Mouse (Mus musculus): ENCODE data around the gene Map1s. TPM values are rescaled to one million over a fixed set of nuclear protein-coding genes. Genes with fewer than 3 reads are reported as not detected.

Gene Map1s
- polyA plus RNA-seq, 1 experiment from 2014 or later: 56.9 TPM

DNA sequence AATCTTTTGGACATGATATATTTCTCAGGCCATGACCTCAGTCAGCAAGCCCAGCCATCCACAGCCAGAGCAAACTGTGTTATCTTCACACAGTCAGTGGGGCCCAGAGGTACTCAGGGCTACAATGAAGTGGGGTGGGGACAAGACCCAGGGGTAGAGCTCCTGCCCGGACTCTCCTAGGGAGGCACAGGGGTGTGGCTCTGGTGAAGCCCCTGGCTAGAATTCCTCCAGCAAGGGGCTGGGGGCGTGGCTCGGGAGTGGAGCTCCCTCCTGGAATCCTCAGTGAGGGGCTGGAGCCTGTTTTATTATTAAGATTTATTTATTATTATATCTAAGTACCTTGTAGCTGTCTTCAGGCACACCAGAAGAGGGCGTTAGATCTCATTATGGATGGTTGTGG, 29.4 kb upstream of the Map1s start:
- no peaks in the 10 kb centered on the region for H3K27me3 ChIP-seq (ENCODE audit: insufficient read depth, low read length)
- 41% methylated on average over 4 of the region's 4 CpGs for WGBS
- H3K4me3 ChIP-seq (ENCODE audit: low read length): no peak overlapping the region
- H3K27ac ChIP-seq (ENCODE audit: low read length): no peak overlapping the region
- H3K36me3 ChIP-seq (ENCODE audit: insufficient read depth, low read length): no peaks in the 10 kb centered on the region
- H3K4me1 ChIP-seq (ENCODE audit: insufficient read depth, low read length): peaks cover 14% of the 10 kb centered on the region; the same call in 1 of the 2 replicates
- no peak overlapping the region for H3K9ac ChIP-seq (replicated peaks; ENCODE audit: low read length)
- no peaks in the 10 kb centered on the region for H3K9me3 ChIP-seq (ENCODE audit: low read length)
- H3K4me2 ChIP-seq (replicated peaks; ENCODE audit: low read depth, low read length): no peak overlapping the region
- ATAC-seq (ENCODE audit: low FRiP score, low TSS enrichment): no peak

GRCm38 (mm10) chr8:70878178-70878577, 27.6 kb upstream of the Map1s start:
- H3K4me3 ChIP-seq (ENCODE audit: low read length): no peak overlapping the region
- no peak for ATAC-seq (ENCODE audit: low FRiP score, low TSS enrichment)
- H3K27me3 ChIP-seq (ENCODE audit: insufficient read depth, low read length): no peaks in the 10 kb centered on the region
- no peaks in the 10 kb centered on the region for H3K9me3 ChIP-seq (ENCODE audit: low read length)
- peaks cover 9% of the 10 kb centered on the region; the same call in 1 of the 2 replicates for H3K4me1 ChIP-seq (ENCODE audit: insufficient read depth, low read length)
- no peak overlapping the region for H3K4me2 ChIP-seq (replicated peaks; ENCODE audit: low read depth, low read length)
- no peaks in the 10 kb centered on the region for H3K36me3 ChIP-seq (ENCODE audit: insufficient read depth, low read length)
- 73% methylated on average over 2 of the region's 2 CpGs for WGBS
- no peak overlapping the region for H3K27ac ChIP-seq (ENCODE audit: low read length)
- H3K9ac ChIP-seq (replicated peaks; ENCODE audit: low read length): no peak overlapping the region

- no peak overlapping the region for H3K4me3 ChIP-seq (ENCODE audit: low read length)
- H3K27me3 ChIP-seq (ENCODE audit: insufficient read depth, low read length): no peaks in the 10 kb centered on the region
- H3K36me3 ChIP-seq (ENCODE audit: insufficient read depth, low read length): no peaks in the 10 kb centered on the region
- H3K4me1 ChIP-seq (ENCODE audit: insufficient read depth, low read length): peaks cover 9% of the 10 kb centered on the region; the same call in 1 of the 2 replicates
- H3K27ac ChIP-seq (ENCODE audit: low read length): no peak overlapping the region
- 58% methylated on average over 4 of the region's 4 CpGs for WGBS
- H3K9ac ChIP-seq (replicated peaks; ENCODE audit: low read length): no peak overlapping the region
- H3K4me2 ChIP-seq (replicated peaks; ENCODE audit: low read depth, low read length): no peak overlapping the region
- H3K9me3 ChIP-seq (ENCODE audit: low read length): no peaks in the 10 kb centered on the region
- ATAC-seq (ENCODE audit: low FRiP score, low TSS enrichment): no peak
Measured at GRCm38 (mm10) chr8:70879500-70879899, 26.2 kb upstream of the Map1s start.

- Histone ChIP-seq H3K27me3 (ENCODE audit: insufficient read depth, low read length) (no peaks in the 10 kb centered on the region), H3K9me3 (ENCODE audit: low read length) (no peaks in the 10 kb centered on the region), H3K9ac (replicated peaks; ENCODE audit: low read length) (0 out of 2 replicates have a peak overlapping the region, but pooled peaks have one; percentile 27), H3K36me3 (ENCODE audit: insufficient read depth, low read length) (no peaks in the 10 kb centered on the region), H3K27ac (ENCODE audit: low read length) (no peak overlapping the region), H3K4me3 (ENCODE audit: low read length) (no peak overlapping the region), H3K4me1 (ENCODE audit: insufficient read depth, low read length) (peaks cover 9% of the 10 kb centered on the region; the same call in 1 of the 2 replicates), H3K4me2 (replicated peaks; ENCODE audit: low read depth, low read length) (no peak overlapping the region)
- 9% methylated on average over 4 of the region's 4 CpGs for WGBS
- ATAC-seq (ENCODE audit: low FRiP score, low TSS enrichment): peak; percentile 13; the same call in 1 of the 2 replicates
Measured at GRCm38 (mm10) chr8:70880126-70880525, 25.6 kb upstream of the Map1s start.

- H3K9me3 ChIP-seq (ENCODE audit: low read length): no peaks in the 10 kb centered on the region
- H3K4me2 ChIP-seq (replicated peaks; ENCODE audit: low read depth, low read length): no peak overlapping the region
- H3K27ac ChIP-seq (ENCODE audit: low read length): no peak overlapping the region
- ATAC-seq (ENCODE audit: low FRiP score, low TSS enrichment): 0 out of 2 replicates have a peak, but pooled peaks have one; percentile 13
- 25% methylated on average over 11 of the region's 11 CpGs for WGBS
- H3K36me3 ChIP-seq (ENCODE audit: insufficient read depth, low read length): no peaks in the 10 kb centered on the region
- no peak overlapping the region for H3K4me3 ChIP-seq (ENCODE audit: low read length)
- H3K4me1 ChIP-seq (ENCODE audit: insufficient read depth, low read length): peaks cover 9% of the 10 kb centered on the region; the same call in 1 of the 2 replicates
- H3K9ac ChIP-seq (replicated peaks; ENCODE audit: low read length): 0 out of 2 replicates have a peak overlapping the region, but pooled peaks have one; percentile 19
- no peaks in the 10 kb centered on the region for H3K27me3 ChIP-seq (ENCODE audit: insufficient read depth, low read length)
Measured at GRCm38 (mm10) chr8:70880546-70880945, 25.2 kb upstream of the Map1s start.

GRCm38 (mm10) chr8:70884186-70884585, 21.5 kb upstream of the Map1s start:
- Histone ChIP-seq H3K4me3 (ENCODE audit: low read length) (no peak overlapping the region), H3K4me1 (ENCODE audit: insufficient read depth, low read length) (peaks cover 9% of the 10 kb centered on the region; the same call in 1 of the 2 replicates), H3K9ac (replicated peaks; ENCODE audit: low read length) (no peak overlapping the region), H3K27me3 (ENCODE audit: insufficient read depth, low read length) (no peaks in the 10 kb centered on the region), H3K27ac (ENCODE audit: low read length) (no peak overlapping the region), H3K9me3 (ENCODE audit: low read length) (no peaks in the 10 kb centered on the region), H3K36me3 (ENCODE audit: insufficient read depth, low read length) (no peaks in the 10 kb centered on the region), H3K4me2 (replicated peaks; ENCODE audit: low read depth, low read length) (no peak overlapping the region)
- 83% methylated on average over 4 of the region's 4 CpGs for WGBS
- ATAC-seq (ENCODE audit: low FRiP score, low TSS enrichment): no peak

DNA sequence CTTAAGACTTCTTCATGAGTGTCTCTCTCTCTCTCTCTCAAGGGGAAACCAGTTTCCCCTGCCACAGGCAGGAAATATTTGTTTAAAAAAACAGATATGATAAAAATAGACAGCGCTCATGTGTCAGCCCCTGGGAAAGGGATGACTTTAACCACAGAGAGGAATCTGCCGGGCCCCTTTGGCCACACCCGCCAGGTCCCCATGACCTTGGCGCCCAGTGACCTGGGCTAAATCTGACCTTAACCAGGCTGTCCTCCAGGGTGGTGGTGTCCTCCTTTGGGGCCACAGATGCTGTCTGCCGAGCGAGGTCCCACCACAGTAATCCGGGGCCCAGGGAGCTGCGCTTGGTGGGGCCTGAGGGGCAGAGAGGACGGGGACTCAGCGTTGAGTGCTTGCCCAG, 21.0 kb upstream of the Map1s start:
- H3K36me3 ChIP-seq (ENCODE audit: insufficient read depth, low read length): no peaks in the 10 kb centered on the region
- H3K9ac ChIP-seq (replicated peaks; ENCODE audit: low read length): no peak overlapping the region
- no peak overlapping the region for H3K4me3 ChIP-seq (ENCODE audit: low read length)
- H3K27me3 ChIP-seq (ENCODE audit: insufficient read depth, low read length): no peaks in the 10 kb centered on the region
- ATAC-seq (ENCODE audit: low FRiP score, low TSS enrichment): no peak
- WGBS: 81% methylated on average over 10 of the region's 10 CpGs
- peaks cover 9% of the 10 kb centered on the region; the same call in 1 of the 2 replicates for H3K4me1 ChIP-seq (ENCODE audit: insufficient read depth, low read length)
- no peak overlapping the region for H3K4me2 ChIP-seq (replicated peaks; ENCODE audit: low read depth, low read length)
- H3K9me3 ChIP-seq (ENCODE audit: low read length): no peaks in the 10 kb centered on the region
- H3K27ac ChIP-seq (ENCODE audit: low read length): no peak overlapping the region

DNA sequence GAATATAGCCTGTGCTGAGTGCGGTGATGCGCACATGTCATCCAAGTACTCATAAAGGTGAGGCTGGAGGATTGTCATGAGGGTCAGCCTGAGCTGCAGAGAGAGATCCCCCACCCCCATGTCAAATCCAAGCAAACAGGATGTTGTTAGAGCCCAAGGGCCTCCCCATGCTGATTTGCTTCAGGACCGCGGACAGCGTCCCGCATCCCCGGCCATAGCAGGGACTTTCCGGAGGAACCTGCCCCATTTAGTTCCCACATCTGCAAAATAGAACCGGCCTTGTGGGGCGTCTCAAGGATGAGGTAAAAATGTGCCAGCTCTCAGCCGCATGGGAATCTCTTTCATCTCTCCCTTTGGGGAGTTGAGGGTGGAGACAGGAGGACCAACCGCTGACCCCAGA, 20.1 kb upstream of the Map1s start:
- Histone ChIP-seq H3K4me3 (ENCODE audit: low read length) (no peak overlapping the region), H3K4me2 (replicated peaks; ENCODE audit: low read depth, low read length) (no peak overlapping the region), H3K36me3 (ENCODE audit: insufficient read depth, low read length) (no peaks in the 10 kb centered on the region), H3K9ac (replicated peaks; ENCODE audit: low read length) (no peak overlapping the region), H3K27ac (ENCODE audit: low read length) (no peak overlapping the region), H3K27me3 (ENCODE audit: insufficient read depth, low read length) (peaks cover under 1% of the 10 kb centered on the region; the same call in 1 of the 2 replicates), H3K4me1 (ENCODE audit: insufficient read depth, low read length) (peaks cover 3% of the 10 kb centered on the region; the same call in 1 of the 2 replicates), H3K9me3 (ENCODE audit: low read length) (no peaks in the 10 kb centered on the region)
- 16% methylated on average over 12 of the region's 12 CpGs for WGBS
- ATAC-seq (ENCODE audit: low FRiP score, low TSS enrichment): no peak

DNA sequence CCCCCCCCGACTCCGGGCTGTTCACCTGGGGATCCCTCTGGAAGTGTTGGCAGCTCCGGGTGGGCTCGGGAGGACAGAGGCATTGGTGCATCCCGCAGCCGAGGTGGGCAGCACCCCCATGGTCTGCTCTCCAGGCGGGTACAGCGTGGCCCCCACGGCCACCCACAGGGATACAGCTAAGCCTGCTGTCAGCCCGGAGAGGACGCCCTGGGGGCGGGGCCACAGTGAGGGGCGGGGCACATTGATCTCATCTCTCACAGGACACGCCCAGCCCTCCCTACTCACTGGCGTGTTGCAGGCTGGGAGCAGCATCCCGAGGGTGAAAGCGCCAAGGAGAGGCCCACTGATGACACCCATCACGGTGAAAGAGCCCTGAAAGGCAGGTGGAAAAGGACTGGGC, 18.1 kb upstream of the Map1s start:
- Histone ChIP-seq H3K27me3 (ENCODE audit: insufficient read depth, low read length) (peaks cover 21% of the 10 kb centered on the region), H3K4me2 (replicated peaks; ENCODE audit: low read depth, low read length) (no peak overlapping the region; the same call in 1 of the 2 replicates)

GRCm38 (mm10) chr8:70890656-70891055, 15.1 kb upstream of the Map1s start:
- no peak overlapping the region for H3K9ac ChIP-seq (replicated peaks; ENCODE audit: low read length)
- WGBS: 97% methylated on average over 5 of the region's 5 CpGs
- no peak overlapping the region for H3K27ac ChIP-seq (ENCODE audit: low read length)
- H3K4me3 ChIP-seq (ENCODE audit: low read length): no peak overlapping the region
- H3K9me3 ChIP-seq (ENCODE audit: low read length): no peaks in the 10 kb centered on the region
- H3K36me3 ChIP-seq (ENCODE audit: insufficient read depth, low read length): peaks cover 20% of the 10 kb centered on the region
- peaks cover 30% of the 10 kb centered on the region for H3K27me3 ChIP-seq (ENCODE audit: insufficient read depth, low read length)
- no peak overlapping the region for H3K4me2 ChIP-seq (replicated peaks; ENCODE audit: low read depth, low read length)
- no peak for ATAC-seq (ENCODE audit: low FRiP score, low TSS enrichment)
- peaks cover 22% of the 10 kb centered on the region for H3K4me1 ChIP-seq (ENCODE audit: insufficient read depth, low read length)

More for the DNA sequence above, 18.1 kb upstream of the Map1s start:
- WGBS: 4% methylated on average over 17 of the region's 18 CpGs
- Histone ChIP-seq H3K36me3 (ENCODE audit: insufficient read depth, low read length) (no peaks in the 10 kb centered on the region), H3K4me1 (ENCODE audit: insufficient read depth, low read length) (peaks cover 15% of the 10 kb centered on the region), H3K27ac (ENCODE audit: low read length) (no peak overlapping the region), H3K9ac (replicated peaks; ENCODE audit: low read length) (no peak overlapping the region), H3K9me3 (ENCODE audit: low read length) (no peaks in the 10 kb centered on the region), H3K4me3 (ENCODE audit: low read length) (no peak overlapping the region)
- ATAC-seq (ENCODE audit: low FRiP score, low TSS enrichment): no peak

Data from kidney, embryonic 16.5 days (tissue).